Mouse (Mus musculus): ENCODE measurements around the gene Tctex1d4. TPM values are rescaled to one million over a fixed set of nuclear protein-coding genes. Genes with fewer than 3 reads are reported as not detected.

Tctex1d4 gene
- total RNA-seq, 2 experiments from 2014 or later, result not detected

Small RNA genes within 50 kb of the gene (microRNA-seq; reads per million reads assigned to microRNA genes)
- 0 reads per million in 2 experiments for gene Gm22398 (ENCODE audit: borderline replicate concordance in 2 of 2)

Other genes with a start within 250 kb of the Tctex1d4 start
- under 1 TPM; 0.11 to 0.13 TPM for gene Zswim5, start 249.4 kb upstream of the Tctex1d4 start, total RNA-seq (2021)
- 10 to 100 TPM; 59.0 to 59.9 TPM for gene Urod, start 132.4 kb upstream of the Tctex1d4 start, total RNA-seq (2021)
- 10 to 100 TPM; 13.1 to 14.7 TPM for gene Hectd3, start 131.5 kb upstream of the Tctex1d4 start, total RNA-seq (2021)
- 10 to 100 TPM; 17.6 to 18.4 TPM for gene Eif2b3, start 107.4 kb upstream of the Tctex1d4 start, total RNA-seq (2021)
- gene Ptch2, start 30.7 kb upstream of the Tctex1d4 start, total RNA-seq (2021), result 1 to 10 TPM; 1.5 to 1.8 TPM
- 1 to 10 TPM; 2.0 to 3.0 TPM for gene Btbd19, start 1.1 kb upstream of the Tctex1d4 start, total RNA-seq (2021)
- under 1 TPM; 0.51 to 0.62 TPM for gene Plk3, start 7.2 kb downstream of the Tctex1d4 start, total RNA-seq (2021)
- 100 to 1,000 TPM; 527 to 576 TPM for gene Rps8, start 29.4 kb downstream of the Tctex1d4 start, total RNA-seq (2021)
- under 1 TPM; 0.36 to 0.40 TPM for gene Kif2c, start 55.8 kb downstream of the Tctex1d4 start, total RNA-seq (2021)
- gene Tmem53, start 125.2 kb downstream of the Tctex1d4 start, total RNA-seq (2021), result 1 to 10 TPM; 3.4 to 6.6 TPM
- not detected for gene Armh1, start 125.3 kb downstream of the Tctex1d4 start, total RNA-seq (2021)

All from gastrocnemius, postnatal 25 days (tissue).